Mouse (Mus musculus) ES-E14 (cell line): ENCODE results near the gene Mbnl1.

Experiments
- CHD2 ChIP-seq: IDR thresholded peaks from 2 replicates; pipeline ENCODE4 v1.6.1; 2014; ENCODE audit warnings: mild to moderate bottlenecking, low read depth, low read length, inconsistent platforms
- HCFC1 ChIP-seq: IDR thresholded peaks from 2 replicates; pipeline ENCODE4 v1.6.1; 2012; ENCODE audit warnings: low read length, inconsistent platforms, borderline replicate concordance; ENCODE audit not compliant: insufficient read depth
- ZC3H11A ChIP-seq: IDR thresholded peaks from 2 replicates; pipeline ENCODE4 v1.6.1; 2012; ENCODE audit warnings: low read depth, mild to moderate bottlenecking, inconsistent platforms, low read length, borderline replicate concordance
- ZNF384 ChIP-seq: IDR thresholded peaks from 2 replicates; pipeline ENCODE4 v1.6.1; 2012; ENCODE audit warnings: low read depth, low read length, inconsistent platforms

GRCm38 (mm10) chr3:60516054-60516674 is 43.5 kb downstream of the Mbnl1 start:
- TF ChIP-seq ZNF384 (no peak), HCFC1 (no peak), CHD2 (no peak), ZC3H11A (no peak)
